Mouse (Mus musculus) G1E-ER4 (cell line): ENCODE results near the gene Gp6. TPM values are rescaled to one million over a fixed set of nuclear protein-coding genes. Genes with fewer than 3 reads are reported as not detected.

Experiments
- GATA1 ChIP-seq: IDR thresholded peaks from one replicate; pipeline ENCODE4 v1.8.0; 2012; ENCODE audit warnings: low read length, inconsistent platforms
- polyA plus RNA-seq: library from polyadenylated mRNA; stranded (reverse); fragments of >175 nt; gene quantifications from 2 replicates; pipeline ENCODE4 v1.2.3, GENCODE M21; 2012

Gene Gp6
- not detected in 2 replicates for polyA plus RNA-seq

GRCm38 (mm10) chr7:4397730-4398129 lies at the start of gene Gp6:
Gene Gp6 (minus strand): TSS chr7:4397744.
- no peak for TF ChIP-seq GATA1

GRCm38 (mm10) chr7:4447138-4447537 lies 49.6 kb upstream of the Gp6 start:
- TF ChIP-seq GATA1, result no peak

- no peak for TF ChIP-seq GATA1
These were observed 47.8 kb upstream of the Gp6 start, which contains the start of gene Rdh13 for GRCm38 (mm10) chr7:4445216-4445791. Gene Rdh13 (minus strand): TSS chr7:4445649.

DNA sequence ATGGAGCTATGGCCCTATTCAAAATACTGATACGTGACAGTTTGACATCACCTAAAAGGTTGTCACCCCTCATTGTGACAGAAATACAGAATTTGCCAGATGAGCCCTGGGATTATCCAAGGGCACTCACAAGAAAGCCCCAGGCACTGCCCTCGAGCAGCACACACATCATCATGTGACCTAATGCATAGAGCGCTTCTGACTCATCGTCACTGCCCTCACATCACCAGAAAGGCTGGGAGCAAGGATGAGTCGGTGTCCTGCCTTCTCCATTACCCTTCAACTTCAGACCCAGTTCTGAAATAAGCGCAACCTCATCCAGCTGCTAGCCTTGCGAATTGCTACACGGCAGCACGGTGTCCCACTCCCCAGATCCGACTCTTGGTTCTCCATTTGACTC lies 43.0 kb upstream of the Gp6 start:
- no peak for TF ChIP-seq GATA1

- no peak for TF ChIP-seq GATA1
These were observed 40.2 kb upstream of the Gp6 start for GRCm38 (mm10) chr7:4437721-4438120.

GRCm38 (mm10) chr7:4432026-4432425 lies 34.5 kb upstream of the Gp6 start:
- TF ChIP-seq GATA1, result no peak

DNA sequence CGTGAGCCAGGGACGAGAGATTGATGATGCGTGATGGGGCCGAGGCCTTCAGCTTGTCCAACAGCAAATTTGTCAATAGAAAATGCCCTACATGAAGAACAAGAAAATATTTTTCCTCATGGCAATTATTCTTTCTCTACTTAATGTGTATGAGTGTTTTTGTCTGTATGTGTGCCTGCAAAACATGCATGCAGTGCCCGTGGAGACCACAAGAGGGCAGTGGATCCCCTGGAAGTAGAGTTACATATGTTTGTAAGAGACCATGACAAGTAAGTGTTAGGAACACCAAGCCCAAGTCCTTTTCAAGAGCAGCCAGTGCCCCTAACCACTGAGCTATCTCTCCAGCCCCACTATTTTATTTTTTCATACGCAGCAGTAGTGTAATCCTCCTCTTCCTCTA lies 34.0 kb upstream of the Gp6 start:
- no peak for TF ChIP-seq GATA1

DNA sequence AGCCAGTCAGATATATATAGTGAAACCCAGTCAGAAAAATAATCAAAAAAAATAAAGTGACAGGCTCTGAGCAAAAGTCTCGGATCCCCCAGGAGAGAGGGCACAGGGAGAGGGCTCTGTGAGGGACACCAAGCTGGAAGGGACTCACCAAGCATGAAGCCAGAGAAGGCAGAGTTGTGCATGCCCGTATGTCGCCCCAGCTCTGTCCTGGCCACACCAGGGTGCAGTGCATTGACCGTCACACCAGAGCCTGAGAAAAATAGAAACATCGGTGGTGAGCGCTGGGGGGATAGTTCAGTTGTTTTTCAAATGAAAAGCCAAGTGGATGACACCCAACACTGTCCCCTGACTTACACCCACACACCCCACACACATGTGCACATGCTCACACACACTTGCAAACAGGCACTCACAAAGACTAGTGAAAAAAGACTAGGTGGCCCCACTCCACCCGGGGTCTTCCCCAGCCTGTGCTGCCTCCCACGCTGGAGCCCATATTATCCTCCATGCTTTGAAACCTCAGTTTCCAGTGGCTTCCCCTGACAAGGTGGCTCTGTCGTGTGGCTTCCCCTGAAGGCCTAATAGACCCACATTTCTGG lies 32.8 kb upstream of the Gp6 start:
- no peak for TF ChIP-seq GATA1

DNA sequence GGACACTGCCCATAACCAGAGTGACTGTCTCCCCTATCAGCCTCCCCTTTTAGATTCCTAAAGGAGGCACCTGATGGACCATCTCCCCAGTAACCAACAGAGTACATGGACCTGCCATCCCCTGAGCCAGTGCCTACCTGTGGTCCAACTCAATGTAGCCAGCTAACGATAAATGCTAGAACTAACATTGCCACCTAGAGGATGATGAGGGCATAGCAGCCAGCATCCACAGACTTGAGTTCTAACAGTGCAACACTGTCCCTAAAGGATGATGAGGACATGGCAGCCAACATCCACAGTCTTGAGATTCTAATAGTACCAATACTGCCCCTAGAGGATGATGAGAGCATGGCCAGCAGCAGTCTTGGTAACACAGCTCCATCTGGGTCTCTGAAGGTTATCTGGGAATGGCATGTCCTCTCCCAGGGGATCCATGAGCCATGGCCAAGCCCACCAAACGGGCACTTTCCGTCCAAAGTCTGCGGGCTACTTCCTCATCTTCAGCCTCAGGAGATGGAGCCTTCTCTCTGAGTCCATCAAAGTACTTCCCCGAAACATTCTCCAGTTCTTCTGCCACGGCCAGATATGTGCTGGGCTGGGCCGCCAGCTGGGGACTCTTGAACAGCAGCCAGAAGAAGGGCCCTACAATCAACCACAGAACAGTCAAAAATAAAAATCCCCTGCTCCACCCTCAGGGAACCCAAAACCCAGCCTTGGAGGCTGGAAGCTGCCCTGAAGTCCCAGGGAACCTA lies 29.8 kb upstream of the Gp6 start:
- no peak for TF ChIP-seq GATA1

DNA sequence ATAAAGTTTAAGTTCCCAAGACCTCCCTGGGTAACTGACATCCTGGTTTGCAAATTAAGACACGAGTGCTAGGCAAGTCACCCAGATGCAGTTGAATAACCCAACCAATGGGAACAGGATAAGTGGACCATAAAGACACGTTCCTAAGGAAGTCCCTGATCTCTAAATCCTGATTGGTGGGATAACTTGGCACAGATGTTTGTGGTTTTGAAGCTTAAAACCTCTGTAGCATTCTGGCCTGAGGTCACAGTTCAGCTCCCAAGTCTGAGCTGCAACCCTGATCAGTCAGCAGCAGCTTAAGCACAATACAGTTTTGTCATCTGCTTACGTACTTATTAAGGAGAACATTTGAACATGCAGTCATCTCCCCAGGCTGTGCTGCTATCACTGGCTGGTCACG lies 22.7 kb upstream of the Gp6 start:
- TF ChIP-seq GATA1, result no peak

DNA sequence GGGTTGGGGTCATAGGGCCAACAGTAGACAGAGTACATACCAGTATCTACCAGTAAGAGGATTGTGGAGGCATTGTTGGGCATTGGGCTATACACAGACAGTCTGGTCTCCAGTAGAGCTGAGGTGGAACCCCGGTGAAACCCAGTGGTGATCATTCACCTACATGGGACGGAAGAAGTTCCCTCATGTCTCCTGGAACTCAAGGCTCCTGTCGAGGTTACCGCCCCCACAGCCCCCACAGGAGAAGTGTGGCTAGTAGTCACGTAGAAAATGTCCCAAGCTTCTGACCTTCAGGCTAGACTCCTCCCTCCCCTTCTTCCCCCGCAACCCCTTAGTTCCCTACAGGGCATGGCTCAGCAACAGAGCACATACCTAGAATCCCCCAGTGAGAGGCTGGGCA lies 22.1 kb upstream of the Gp6 start:
- no peak for TF ChIP-seq GATA1

DNA sequence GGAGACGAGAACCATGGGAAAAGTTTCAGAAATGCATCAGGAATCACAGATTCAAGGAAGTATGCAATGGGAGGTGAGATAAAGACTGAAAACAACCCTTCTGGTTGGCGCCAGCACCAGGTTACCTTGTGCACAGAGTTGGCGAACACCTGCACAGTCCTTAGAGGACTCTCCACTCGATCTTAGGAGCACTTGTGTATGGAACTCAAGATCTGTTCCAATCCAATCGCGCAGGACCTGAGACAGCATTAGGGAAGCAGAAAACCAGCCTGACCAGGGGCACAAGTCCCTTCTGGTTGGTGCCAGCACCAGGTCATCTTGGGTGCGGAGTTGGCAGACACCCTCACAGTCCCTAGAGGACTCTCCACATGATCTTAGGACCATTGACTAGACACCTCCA lies 24.0 kb downstream of the Gp6 start:
- TF ChIP-seq GATA1, result no peak

DNA sequence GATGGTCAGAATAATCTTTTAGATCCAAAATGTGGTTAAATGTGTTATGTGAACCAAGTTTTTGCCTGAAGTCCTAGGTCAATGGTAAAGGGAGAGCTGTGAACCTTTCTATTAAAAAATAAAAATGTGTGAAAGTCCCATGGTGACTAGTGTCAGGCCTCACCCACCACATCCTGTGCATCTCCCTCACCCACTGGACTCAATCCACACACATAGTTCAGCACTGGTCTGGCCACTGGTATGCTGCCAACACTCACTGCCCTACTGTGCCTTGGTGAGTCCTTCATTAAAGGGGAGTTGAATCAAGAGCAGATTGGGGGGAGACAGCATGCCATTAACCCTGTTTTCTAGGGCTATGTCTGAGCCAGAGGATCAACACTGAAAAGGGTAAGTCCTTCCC lies 60.0 kb downstream of the Gp6 start, which contains the start of gene Ncr1:
Ncr1 (plus strand) TSS at position 216 of the 400 bp plus-strand sequence.
- no peak for TF ChIP-seq GATA1

DNA sequence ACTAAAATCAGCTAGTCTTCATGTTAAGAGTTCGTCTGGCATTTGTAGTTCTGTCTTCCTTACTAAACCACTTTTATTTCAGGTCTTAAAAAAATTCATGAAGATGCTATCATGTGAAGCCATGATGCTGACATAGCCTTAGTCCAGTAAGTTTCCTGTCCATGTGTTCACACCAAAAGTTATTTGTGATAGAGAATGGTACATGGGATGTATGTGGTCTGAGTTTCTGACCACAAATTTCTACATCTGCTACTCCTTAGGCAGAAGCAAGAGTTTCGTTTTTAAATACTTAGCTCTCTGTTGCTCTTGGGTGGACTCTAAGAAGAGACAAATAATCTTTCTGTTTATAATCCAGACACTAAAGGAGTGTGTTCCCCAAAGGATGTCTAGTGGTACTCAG lies 74.2 kb downstream of the Gp6 start:
- TF ChIP-seq GATA1, result no peak

Other genes starting within 250 kb of the Gp6 start
- 3.7 and 5.7 TPM in 2 replicates for gene Leng9, start 247.4 kb downstream of the Gp6 start, polyA plus RNA-seq
- 10.8 and 14.3 TPM in 2 replicates for gene Cdc42ep5, start 232.9 kb downstream of the Gp6 start, polyA plus RNA-seq
- gene Lilra5, start 160.0 kb downstream of the Gp6 start, polyA plus RNA-seq, result not detected in 2 replicates
- gene Ncr1, start 60.0 kb downstream of the Gp6 start, polyA plus RNA-seq, result not detected in 2 replicates
- gene Rdh13, start 47.9 kb upstream of the Gp6 start, polyA plus RNA-seq, result 7.2 and 8.9 TPM in 2 replicates
- gene Eps8l1, start 62.9 kb upstream of the Gp6 start, polyA plus RNA-seq, result not detected in 2 replicates
- 166 and 206 TPM in 2 replicates for gene Ppp1r12c, start 103.9 kb upstream of the Gp6 start, polyA plus RNA-seq
- 0.11 and 0.14 TPM in 2 replicates for gene Tnnt1, start 118.6 kb upstream of the Gp6 start, polyA plus RNA-seq
- 0.81 and 1.2 TPM in 2 replicates for gene Tnni3, start 126.5 kb upstream of the Gp6 start, polyA plus RNA-seq
- 0.03 TPM in 1 of 2 replicates, not detected in the other for gene Dnaaf3, start 134.7 kb upstream of the Gp6 start, polyA plus RNA-seq
- not detected in 2 replicates for gene Syt5, start 149.8 kb upstream of the Gp6 start, polyA plus RNA-seq
- not detected in 2 replicates for gene Ptprh, start 206.3 kb upstream of the Gp6 start, polyA plus RNA-seq
- 2.8 and 3.7 TPM in 2 replicates for gene Tmem86b, start 233.7 kb upstream of the Gp6 start, polyA plus RNA-seq